Mouse (Mus musculus) heart, embryonic 15.5 days (tissue): ENCODE data around the gene Ap5b1. TPM values are rescaled to one million over a fixed set of nuclear protein-coding genes. Genes with fewer than 3 reads are reported as not detected.

Experiments used
- ATAC-seq: fragments of 200-750 bp; cut with Nextera tagmentation; replicated peaks from 2 replicates; pipeline ENCODE4 v1.8.0; 2017; ENCODE audit warnings: low read depth, moderate TSS enrichment; ENCODE audit not compliant: insufficient number of reproducible peaks, insufficient read depth, low FRiP score
- H3K27ac ChIP-seq: fragments of 300-500 bp; sonication (generic); 2 replicates; pipeline ENCODE4 v1.5.1; 2015; ENCODE audit warnings: mild to moderate bottlenecking, inconsistent platforms
- H3K27me3 ChIP-seq: fragments of 300-500 bp; sonication (generic); 2 replicates; pipeline ENCODE4 v1.6.1; 2015; ENCODE audit warnings: inconsistent platforms
- H3K36me3 ChIP-seq: fragments of 300-500 bp; sonication (generic); 2 replicates; pipeline ENCODE4 v1.6.1; 2015; ENCODE audit warnings: mild to moderate bottlenecking, inconsistent platforms
- H3K4me1 ChIP-seq: fragments of 300-500 bp; sonication (generic); replicated peaks from 2 replicates; pipeline ENCODE4 v1.6.1; 2015; ENCODE audit warnings: inconsistent platforms
- H3K4me2 ChIP-seq: fragments of 300-500 bp; sonication (generic); 2 replicates; pipeline ENCODE4 v1.6.1; 2015; ENCODE audit warnings: inconsistent platforms, mild to moderate bottlenecking, moderate library complexity
- H3K4me3 ChIP-seq: fragments of 300-500 bp; sonication (generic); 2 replicates; pipeline ENCODE4 v1.5.1; 2015; ENCODE audit warnings: mild to moderate bottlenecking, inconsistent platforms
- H3K9ac ChIP-seq: fragments of 300-500 bp; sonication (generic); 2 replicates; pipeline ENCODE4 v1.6.1; 2015; ENCODE audit warnings: mild to moderate bottlenecking, inconsistent platforms
- H3K9me3 ChIP-seq: fragments of 300-500 bp; sonication (generic); replicated peaks from 2 replicates; pipeline ENCODE4 v1.6.1; 2016; ENCODE audit warnings: inconsistent platforms
- WGBS: fragments of 180-500 bp; shearing (Covaris S2); methylation state at CpG from one replicate; pipeline ENCODE4 v1.1.7; 2015; ENCODE audit warnings: mixed read lengths; 5-methylcytosine and 5-hydroxymethylcytosine counted together
- polyA plus RNA-seq: library from polyadenylated mRNA; unstranded; fragments of >200 nt; fragmentation: Nextera tagmentation; extraction: Ambion mirVana; gene quantifications from 2 replicates; pipeline ENCODE4 v1.2.1, GENCODE M21; 2015

Gene Ap5b1
- polyA plus RNA-seq, 1 experiment from 2014 or later, result 2.0 TPM

GRCm38 (mm10) chr19:5591888-5592287 lies 24.1 kb downstream of the Ap5b1 start:
- Histone ChIP-seq H3K9me3 (no peaks in the 10 kb centered on the region), H3K27me3 (no peaks in the 10 kb centered on the region), H3K4me1 (no peaks in the 10 kb centered on the region), H3K4me2 (no peak overlapping the region), H3K4me3 (no peak overlapping the region), H3K36me3 (no peaks in the 10 kb centered on the region), H3K9ac (no peak overlapping the region), H3K27ac (no peak overlapping the region)
- WGBS, result 78% methylated on average over 6 of the region's 6 CpGs
- ATAC-seq, result no peak

- H3K4me2 ChIP-seq, result no peak overlapping the region
- no peak for ATAC-seq
- H3K9ac ChIP-seq, result no peak overlapping the region
- H3K4me1 ChIP-seq, result peaks cover 20% of the 10 kb centered on the region
- no peaks in the 10 kb centered on the region for H3K9me3 ChIP-seq
- H3K27ac ChIP-seq, result no peak overlapping the region
- no peaks in the 10 kb centered on the region for H3K27me3 ChIP-seq
- H3K4me3 ChIP-seq, result no peak overlapping the region
- peaks cover 15% of the 10 kb centered on the region for H3K36me3 ChIP-seq
- 70% methylated on average over 4 of the region's 4 CpGs for WGBS
Observed at GRCm38 (mm10) chr19:5599224-5599623, 31.4 kb downstream of the Ap5b1 start.

GRCm38 (mm10) chr19:5601752-5602541 lies 34.1 kb downstream of the Ap5b1 start, which contains the start of gene Rnaseh2c:
TSS of gene Rnaseh2c (plus strand) at chr19:5601873.
- Histone ChIP-seq H3K9ac (peak within 1 kb of the TSS; percentile 89), H3K9me3 (no peaks in the 10 kb centered on the region), H3K4me2 (peak within 1 kb of the TSS; percentile 94), H3K4me3 (peak within 1 kb of the TSS; percentile 81), H3K27ac (peak within 1 kb of the TSS; percentile 88), H3K36me3 (peaks cover 42% of the 10 kb centered on the region), H3K4me1 (peaks cover 20% of the 10 kb centered on the region), H3K27me3 (no peaks in the 10 kb centered on the region)
- peak; percentile 66 for ATAC-seq
- WGBS, result under 1% methylated on average over 64 of the region's 64 CpGs

- WGBS, result 88% methylated on average over 7 of the region's 7 CpGs
- Histone ChIP-seq H3K36me3 (peaks cover 59% of the 10 kb centered on the region), H3K9ac (0 out of 2 replicates have a peak overlapping the region, but pooled peaks have one; percentile 4), H3K4me3 (peak overlapping the region; percentile 81; the same call in 1 of the 2 replicates), H3K4me1 (peaks cover 22% of the 10 kb centered on the region), H3K9me3 (no peaks in the 10 kb centered on the region), H3K4me2 (no peak overlapping the region), H3K27me3 (no peaks in the 10 kb centered on the region), H3K27ac (no peak overlapping the region)
- ATAC-seq, result no peak
Observed at GRCm38 (mm10) chr19:5603664-5604063, 35.8 kb downstream of the Ap5b1 start.

GRCm38 (mm10) chr19:5605126-5605525 lies 37.3 kb downstream of the Ap5b1 start:
- no peak overlapping the region for H3K4me3 ChIP-seq

GRCm38 (mm10) chr19:5606196-5606595 lies 38.4 kb downstream of the Ap5b1 start:
- no peak for ATAC-seq
- Histone ChIP-seq H3K27me3 (no peaks in the 10 kb centered on the region), H3K9ac (no peak overlapping the region), H3K4me2 (no peak overlapping the region), H3K36me3 (peaks cover 61% of the 10 kb centered on the region), H3K4me3 (no peak overlapping the region), H3K27ac (no peak overlapping the region), H3K9me3 (no peaks in the 10 kb centered on the region), H3K4me1 (peaks cover 35% of the 10 kb centered on the region)
- 70% methylated on average over 8 of the region's 8 CpGs for WGBS

More at GRCm38 (mm10) chr19:5605126-5605525, 37.3 kb downstream of the Ap5b1 start:
- Histone ChIP-seq H3K4me2 (no peak overlapping the region), H3K27me3 (no peaks in the 10 kb centered on the region), H3K4me1 (peaks cover 30% of the 10 kb centered on the region), H3K9me3 (no peaks in the 10 kb centered on the region), H3K36me3 (peaks cover 61% of the 10 kb centered on the region), H3K27ac (no peak overlapping the region), H3K9ac (no peak overlapping the region)
- ATAC-seq, result no peak
- WGBS, result 89% methylated on average over 7 of the region's 7 CpGs

- Histone ChIP-seq H3K4me1 (peaks cover 23% of the 10 kb centered on the region), H3K27ac (no peak overlapping the region), H3K9ac (no peak overlapping the region), H3K36me3 (peaks cover 60% of the 10 kb centered on the region), H3K27me3 (no peaks in the 10 kb centered on the region), H3K4me2 (no peak overlapping the region), H3K9me3 (no peaks in the 10 kb centered on the region), H3K4me3 (no peak overlapping the region)
- 92% methylated on average over 26 of the region's 26 CpGs for WGBS
- ATAC-seq, result no peak
Observed at GRCm38 (mm10) chr19:5607705-5608410, 40.0 kb downstream of the Ap5b1 start.

- peaks cover 16% of the 10 kb centered on the region for H3K4me1 ChIP-seq
- peak overlapping the region; percentile 80 for H3K4me2 ChIP-seq
- 96% methylated on average over 13 of the region's 13 CpGs for WGBS
- no peaks in the 10 kb centered on the region for H3K27me3 ChIP-seq
- H3K9ac ChIP-seq, result peak overlapping the region; percentile 84; the same call in 1 of the 2 replicates
- peak overlapping the region; percentile 85 for H3K4me3 ChIP-seq
- no peaks in the 10 kb centered on the region for H3K9me3 ChIP-seq
- no peak overlapping the region for H3K27ac ChIP-seq
- ATAC-seq, result no peak
- H3K36me3 ChIP-seq, result peaks cover 52% of the 10 kb centered on the region
Observed at GRCm38 (mm10) chr19:5608707-5609106, 40.9 kb downstream of the Ap5b1 start.

GRCm38 (mm10) chr19:5609171-5609546 lies 41.3 kb downstream of the Ap5b1 start:
- whole genome bisulfite sequencing, result 52% methylated on average over 10 of the region's 10 CpGs
- ATAC-seq, result no peak
- H3K4me3 ChIP-seq, result peak overlapping the region; percentile 85

GRCm38 (mm10) chr19:5609547-5610404 lies 42.0 kb downstream of the Ap5b1 start, which contains the start of gene Kat5:
TSS of gene Kat5 (minus strand) at chr19:5610237.
- H3K4me2 ChIP-seq, result peak within 1 kb of the TSS; percentile 80
- H3K9me3 ChIP-seq, result no peaks in the 10 kb centered on the region
- H3K27me3 ChIP-seq, result no peaks in the 10 kb centered on the region; the same call in 1 of the 2 replicates
- peak; percentile 91 for ATAC-seq
- H3K9ac ChIP-seq, result peak within 1 kb of the TSS; percentile 84
- under 1% methylated on average over 48 of the region's 55 CpGs for WGBS
- H3K27ac ChIP-seq, result peak within 1 kb of the TSS; percentile 99
- H3K4me1 ChIP-seq, result peaks cover 16% of the 10 kb centered on the region
- peak within 1 kb of the TSS; percentile 85 for H3K4me3 ChIP-seq
- H3K36me3 ChIP-seq, result peaks cover 41% of the 10 kb centered on the region

More at GRCm38 (mm10) chr19:5609171-5609546, 41.3 kb downstream of the Ap5b1 start:
- H3K36me3 ChIP-seq, result peaks cover 47% of the 10 kb centered on the region
- H3K27me3 ChIP-seq, result no peaks in the 10 kb centered on the region; the same call in 1 of the 2 replicates
- peak overlapping the region; percentile 84 for H3K9ac ChIP-seq
- peaks cover 16% of the 10 kb centered on the region for H3K4me1 ChIP-seq
- peak overlapping the region; percentile 99 for H3K27ac ChIP-seq
- no peaks in the 10 kb centered on the region for H3K9me3 ChIP-seq
- H3K4me2 ChIP-seq, result peak overlapping the region; percentile 80
